Mouse (Mus musculus) brain, embryonic 14.5 days (tissue): Measurements from ENCODE around the gene 9630041A04Rik.

ENCODE experiments used
- CTCF ChIP-seq: fragments of 200-500 bp; IDR thresholded peaks from 2 replicates; pipeline ENCODE4 v1.5.1; 2012; ENCODE audit warnings: inconsistent platforms, mild to moderate bottlenecking, moderate library complexity, borderline replicate concordance; ENCODE audit not compliant: insufficient read depth, insufficient read length; ENCODE audit errors: extremely low read depth
- POLR2A ChIP-seq: fragments of 200-500 bp; IDR thresholded peaks from 2 replicates; pipeline ENCODE4 v1.6.1; 2012; ENCODE audit warnings: mild to moderate bottlenecking, inconsistent platforms, borderline replicate concordance; ENCODE audit not compliant: poor library complexity, insufficient read depth, insufficient read length, severe bottlenecking; ENCODE audit errors: extremely low read depth

GRCm38 (mm10) chr9:101981161-101981560 lies 119.5 kb downstream of the 9630041A04Rik start:
- TF ChIP-seq POLR2A (no peak), CTCF (no peak)
